Mouse (Mus musculus) heart, postnatal 4 days (tissue): ENCODE measurements at regions not wholly inside any gene's neighbourhood (a gene's known extent, or its start where the extent isn't known, plus 50 kb on each side); places are given as distances from the start of the nearest gene placed in this dataset.

Source experiments
- DNase-seq: peaks from one replicate; pipeline ENCODE4 v3.0.0; 2021

GRCm38 (mm10) chr3:132022032-132022431, 63.1 kb upstream of the Dkk2 start:
- no peak for DNase-seq

GRCm38 (mm10) chr3:132023342-132023741, 61.8 kb upstream of the Dkk2 start:
- DNase-seq, result no peak

GRCm38 (mm10) chr3:132029112-132029511, 56.0 kb upstream of the Dkk2 start:
- no peak for DNase-seq

- no peak for DNase-seq
Measured at GRCm38 (mm10) chr3:132033078-132033713, 51.9 kb upstream of the Dkk2 start.

GRCm38 (mm10) chr3:132035176-132035575, 49.9 kb upstream of the Dkk2 start:
- DNase-seq, result no peak
